Mouse (Mus musculus) testis, adult 2 months (tissue): ENCODE results near the gene Rab34. TPM values are rescaled to one million over a fixed set of nuclear protein-coding genes. Genes with fewer than 3 reads are reported as not detected.

ENCODE experiments used
- H3K27ac ChIP-seq: fragments of 200-500 bp; 2 replicates; pipeline ENCODE4 v1.5.1; 2012; ENCODE audit warnings: low read depth, low read length; ENCODE audit not compliant: control insufficient read depth, insufficient read depth
- H3K27me3 ChIP-seq: fragments of 200-500 bp; 2 replicates; pipeline ENCODE4 v1.6.1; 2012; ENCODE audit warnings: mild to moderate bottlenecking, low read length, moderate library complexity; ENCODE audit not compliant: control insufficient read depth, insufficient read depth
- H3K36me3 ChIP-seq: fragments of 200-500 bp; 2 replicates; pipeline ENCODE4 v1.6.1; 2012; ENCODE audit warnings: mild to moderate bottlenecking, low read length; ENCODE audit not compliant: control insufficient read depth, insufficient read depth
- H3K4me1 ChIP-seq: fragments of 200-500 bp; 2 replicates; pipeline ENCODE4 v1.6.1; 2012; ENCODE audit warnings: low read length; ENCODE audit not compliant: control insufficient read depth, insufficient read depth
- H3K4me3 ChIP-seq: fragments of 200-500 bp; 2 replicates; pipeline ENCODE4 v1.5.1; 2012; ENCODE audit warnings: low read depth, mild to moderate bottlenecking, low read length, moderate library complexity, mixed read lengths; ENCODE audit not compliant: control insufficient read depth
- CTCF ChIP-seq: fragments of 200-500 bp; IDR thresholded peaks from 2 replicates; pipeline ENCODE4 v1.5.1; 2012; ENCODE audit warnings: low read depth, mild to moderate bottlenecking, inconsistent platforms, low read length, moderate library complexity; ENCODE audit not compliant: control insufficient read depth, insufficient read depth, insufficient replicate concordance
- POLR2A ChIP-seq: fragments of 200-500 bp; IDR thresholded peaks from 2 replicates; pipeline ENCODE4 v1.6.1; 2012; ENCODE audit warnings: low read depth, mild to moderate bottlenecking, inconsistent platforms, low read length, moderate library complexity; ENCODE audit not compliant: control insufficient read depth
- polyA plus RNA-seq: library from polyadenylated mRNA; depleted of rRNA; stranded (reverse); fragments of >200 nt; gene quantifications from 2 replicates; pipeline ENCODE4 v1.2.3, GENCODE M21; 2012

Gene Rab34
- polyA plus RNA-seq, 1 experiment = 13.2 TPM

- H3K4me3 ChIP-seq = no peak overlapping the region
- peaks cover 13% of the 10 kb centered on the region for H3K4me1 ChIP-seq
- no peaks in the 10 kb centered on the region for H3K27me3 ChIP-seq
- H3K36me3 ChIP-seq = no peaks in the 10 kb centered on the region; the same call in 1 of the 2 replicates
- no peak for TF ChIP-seq POLR2A
- TF ChIP-seq CTCF = no peak
- no peak overlapping the region for H3K27ac ChIP-seq
Measured at GRCm38 (mm10) chr11:78170306-78170705, 17.9 kb upstream of the Rab34 start.

DNA sequence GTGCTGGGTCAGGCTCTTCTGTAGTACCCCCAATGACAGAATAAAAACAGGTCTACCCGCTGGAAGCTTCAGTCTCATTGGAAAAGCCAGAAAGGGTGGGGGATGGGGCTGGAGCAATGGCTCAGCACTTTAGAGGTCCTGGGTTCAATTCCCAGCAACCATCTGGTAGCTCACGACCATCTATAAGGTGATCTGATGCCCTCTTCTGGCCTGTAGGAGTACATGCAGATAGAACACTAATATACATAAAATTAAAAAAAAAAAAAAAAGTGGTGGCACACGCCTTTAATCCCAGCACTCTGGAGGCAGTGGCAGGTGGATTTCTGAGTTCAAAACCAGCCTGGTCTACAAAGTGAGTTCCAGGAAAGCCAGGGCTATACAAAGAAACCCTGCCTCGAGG lies 16.9 kb upstream of the Rab34 start:
- Histone ChIP-seq H3K27me3 (no peaks in the 10 kb centered on the region), H3K36me3 (no peaks in the 10 kb centered on the region; the same call in 1 of the 2 replicates), H3K4me1 (peaks cover 5% of the 10 kb centered on the region), H3K27ac (no peak overlapping the region), H3K4me3 (no peak overlapping the region)
- no peak for TF ChIP-seq CTCF
- no peak for TF ChIP-seq POLR2A

GRCm38 (mm10) chr11:78172034-78172747 lies 16.0 kb upstream of the Rab34 start:
- Histone ChIP-seq H3K4me1 (peaks cover 11% of the 10 kb centered on the region), H3K27ac (no peak overlapping the region), H3K36me3 (no peaks in the 10 kb centered on the region; the same call in 1 of the 2 replicates), H3K4me3 (no peak overlapping the region), H3K27me3 (no peaks in the 10 kb centered on the region)
- no peak for TF ChIP-seq CTCF
- no peak for TF ChIP-seq POLR2A

DNA sequence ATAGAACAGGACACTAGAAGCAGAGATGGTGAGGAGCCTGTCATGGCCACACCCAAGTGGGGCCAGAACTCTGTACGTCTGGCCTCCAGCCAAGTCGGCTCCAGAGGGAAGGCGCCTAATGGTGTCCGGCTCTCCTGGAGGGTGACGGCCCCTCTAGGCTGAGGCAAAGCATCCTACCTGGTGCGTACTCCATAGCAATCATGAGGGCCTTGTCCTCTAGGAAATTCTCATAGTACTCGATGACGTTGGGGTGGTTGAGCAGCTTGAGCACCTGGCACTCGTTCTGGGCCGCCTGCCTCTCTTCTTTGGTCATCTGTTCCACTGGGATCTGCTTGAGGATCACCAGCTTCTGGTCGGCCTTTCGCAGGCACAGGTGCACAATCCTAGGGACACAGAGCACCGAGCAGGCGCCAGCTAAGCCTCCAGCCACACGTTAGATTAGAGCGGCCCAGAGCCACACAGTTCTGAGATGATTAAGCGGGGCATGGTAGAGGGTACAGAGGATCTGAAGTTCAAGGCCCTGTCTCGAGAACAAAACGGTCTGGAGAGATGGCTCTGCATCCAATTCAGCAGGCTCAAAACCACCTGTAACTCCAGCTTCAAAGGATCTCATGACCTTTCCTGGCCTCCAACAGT lies 15.4 kb upstream of the Rab34 start:
- Histone ChIP-seq H3K27ac (no peak overlapping the region), H3K4me3 (no peak overlapping the region), H3K4me1 (peaks cover 17% of the 10 kb centered on the region), H3K36me3 (no peaks in the 10 kb centered on the region; the same call in 1 of the 2 replicates), H3K27me3 (no peaks in the 10 kb centered on the region)
- TF ChIP-seq CTCF = no peak
- no peak for TF ChIP-seq POLR2A

- H3K36me3 ChIP-seq = no peaks in the 10 kb centered on the region; the same call in 1 of the 2 replicates
- H3K4me3 ChIP-seq = no peak overlapping the region
- TF ChIP-seq POLR2A (no peak), CTCF (no peak)
- H3K27ac ChIP-seq = no peak overlapping the region
- H3K4me1 ChIP-seq = peaks cover 21% of the 10 kb centered on the region
- H3K27me3 ChIP-seq = no peaks in the 10 kb centered on the region
Measured at GRCm38 (mm10) chr11:78174506-78174905, 13.7 kb upstream of the Rab34 start.

DNA sequence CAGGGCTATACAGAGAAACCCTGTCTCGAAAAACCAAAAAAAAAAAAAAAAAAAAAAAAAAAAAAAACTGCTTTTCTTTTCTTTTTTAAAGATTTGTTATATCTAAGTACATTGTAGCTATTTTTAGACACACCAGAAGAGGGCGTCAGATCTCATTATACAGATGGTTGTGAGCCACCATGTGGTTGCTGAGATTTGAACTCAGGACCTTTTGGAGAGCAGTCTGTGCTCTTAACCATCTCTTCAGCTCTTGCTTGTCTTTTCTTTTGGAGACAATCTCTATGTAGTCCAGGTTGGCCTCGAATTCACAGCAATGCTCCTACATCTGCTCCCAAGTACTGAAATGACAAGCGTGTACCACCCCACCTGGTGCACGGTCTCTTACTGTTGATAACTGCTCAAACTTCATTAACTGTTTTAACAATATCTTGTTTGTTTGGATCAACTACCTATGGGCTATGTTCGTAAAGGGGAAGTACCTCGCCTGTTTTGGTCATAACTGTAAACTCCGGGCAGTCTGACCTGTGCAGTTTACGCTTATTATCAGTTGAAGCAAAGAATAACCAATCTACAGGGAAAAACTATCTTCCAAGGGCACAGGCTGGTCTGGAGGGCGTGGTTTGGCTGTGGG lies 12.3 kb upstream of the Rab34 start:
- TF ChIP-seq CTCF (no peak), POLR2A (no peak)
- Histone ChIP-seq H3K36me3 (peaks cover 1% of the 10 kb centered on the region), H3K4me1 (peaks cover 21% of the 10 kb centered on the region), H3K27ac (no peak overlapping the region), H3K4me3 (peak overlapping the region; percentile 88), H3K27me3 (no peaks in the 10 kb centered on the region)

DNA sequence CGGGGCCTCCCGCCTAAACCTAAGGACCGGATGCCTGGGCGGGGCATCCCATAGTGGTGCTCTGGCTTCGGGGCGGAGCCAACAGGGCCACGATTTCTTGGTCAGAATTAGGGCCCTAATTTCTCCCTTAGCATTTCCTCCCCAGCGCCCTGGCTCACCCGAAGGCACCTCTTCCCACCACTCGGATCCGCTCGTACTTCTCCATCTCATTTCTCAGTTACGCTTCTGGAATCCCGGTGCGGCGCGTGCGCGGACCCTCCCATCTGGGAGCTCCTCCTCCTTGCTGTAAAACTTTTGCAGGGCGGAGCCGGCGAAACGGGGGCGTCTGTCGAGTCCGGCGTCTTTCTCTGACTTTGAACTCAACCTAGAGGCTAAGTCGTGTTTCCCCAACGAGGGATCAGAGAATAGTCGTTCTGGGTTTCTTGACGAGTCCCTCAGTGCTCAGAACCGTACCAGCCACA lies 11.8 kb upstream of the Rab34 start, which contains the start of the genes Nek8 and Tlcd1:
TSS of gene Nek8 (minus strand) at position 274 of the 461 bp plus-strand sequence.
TSS of gene Tlcd1 (plus strand) at position 310 of the 461 bp plus-strand sequence.
- H3K36me3 ChIP-seq = peaks cover 1% of the 10 kb centered on the region
- H3K4me1 ChIP-seq = peaks cover 21% of the 10 kb centered on the region
- peak within 1 kb of the TSS; percentile 88 for H3K4me3 ChIP-seq
- peak within 1 kb of the TSS; percentile 88 for H3K27ac ChIP-seq
- no peak for TF ChIP-seq CTCF
- TF ChIP-seq POLR2A = no peak
- H3K27me3 ChIP-seq = no peaks in the 10 kb centered on the region
